Mouse (Mus musculus) brain, embryonic 18.5 days (tissue): ENCODE measurements around the gene Ackr1.
"Not testable (repeated sequence)": the region's sequence is repeated elsewhere in the genome, so short reads cannot be mapped to it uniquely, and the experiment has no call there.

Experiments
- DNase-seq: peaks from one replicate; pipeline ENCODE4 v3.0.0-alpha.2; 2012; ENCODE audit warnings: low read depth, low spot score

Gene Ackr1

DNA sequence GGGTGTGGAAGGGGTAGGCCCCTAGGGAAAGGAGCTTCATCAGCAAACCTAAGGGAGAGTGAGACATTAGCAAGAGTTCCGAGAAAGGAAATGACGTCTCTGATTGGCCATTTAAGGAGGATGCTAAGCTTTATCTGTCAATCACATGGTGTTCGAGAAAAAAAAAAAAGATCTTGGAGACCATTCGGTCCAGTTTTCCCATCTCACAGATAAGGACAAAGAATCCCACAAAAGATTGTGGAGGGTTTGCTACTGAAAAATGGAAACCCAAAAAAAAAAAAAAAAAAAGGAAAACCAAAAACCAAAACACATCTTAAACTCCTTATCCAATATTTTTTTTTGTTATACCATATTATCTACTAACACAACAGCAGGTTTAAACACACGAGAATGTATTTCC, 15.6 kb upstream of the Ackr1 start:
- DNase-seq: no peak

DNA sequence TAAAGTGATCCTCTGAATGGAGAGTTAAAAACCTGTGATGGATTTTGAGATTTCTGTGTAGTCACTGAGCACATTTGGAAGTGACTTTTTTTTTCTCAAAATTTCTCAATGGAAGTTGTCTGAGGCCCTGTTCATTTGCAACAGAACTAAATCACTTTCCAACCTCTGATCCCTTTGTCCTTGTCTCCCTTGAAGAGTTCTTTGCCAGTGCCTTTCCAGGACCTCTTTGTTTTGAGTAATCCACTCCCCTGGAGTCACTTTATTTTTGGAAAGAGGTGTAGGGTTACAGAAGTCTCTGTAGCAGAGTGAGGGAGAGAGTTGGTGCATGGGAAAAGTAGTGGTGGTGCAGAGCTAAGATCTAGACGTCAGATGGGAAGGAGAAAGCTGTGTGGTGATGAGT, 15.0 kb upstream of the Ackr1 start:
- DNase-seq: no peak

- DNase-seq: no peak
Measured at GRCm38 (mm10) chr1:173345112-173345511, 11.6 kb upstream of the Ackr1 start.

DNA sequence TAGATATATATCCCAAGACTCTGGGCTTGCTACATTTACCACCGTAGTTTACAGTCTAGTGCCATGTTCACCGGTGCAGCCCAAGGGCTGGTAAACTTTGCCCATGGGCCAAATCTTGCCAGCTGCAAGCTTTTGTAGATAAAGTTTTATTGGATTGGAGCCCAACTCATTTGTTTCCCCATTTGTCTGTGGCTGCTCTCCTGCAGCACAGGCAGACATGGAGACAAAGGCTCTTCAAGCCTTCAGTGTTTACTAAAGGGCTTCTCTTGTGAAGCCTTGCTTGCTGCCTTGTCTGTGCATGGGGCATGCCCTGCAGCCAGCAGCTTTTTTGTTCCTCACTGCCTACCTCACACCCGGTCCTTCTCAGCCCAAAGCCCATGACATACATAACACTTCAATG, 10.4 kb upstream of the Ackr1 start:
- DNase-seq: no peak

DNA sequence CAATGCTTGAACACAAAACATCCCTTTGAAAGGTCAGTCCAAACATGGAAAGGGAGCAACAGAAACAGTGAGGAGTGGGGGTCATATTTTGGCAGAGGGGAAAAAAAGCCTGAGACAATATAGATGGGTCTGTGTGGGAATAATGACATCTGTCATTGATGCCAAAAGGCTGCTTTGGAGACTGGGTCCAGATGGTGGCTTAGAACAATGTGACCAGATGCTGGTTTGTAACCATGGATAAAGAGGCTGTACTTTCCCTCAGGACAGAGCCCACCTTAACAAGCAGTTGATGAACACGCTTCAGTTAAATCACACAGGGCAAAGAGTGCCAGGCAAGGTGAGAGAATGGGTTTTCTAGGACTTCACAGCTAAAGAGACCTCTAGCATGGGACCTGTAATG, 8.9 kb upstream of the Ackr1 start:
- DNase-seq: no peak

DNA sequence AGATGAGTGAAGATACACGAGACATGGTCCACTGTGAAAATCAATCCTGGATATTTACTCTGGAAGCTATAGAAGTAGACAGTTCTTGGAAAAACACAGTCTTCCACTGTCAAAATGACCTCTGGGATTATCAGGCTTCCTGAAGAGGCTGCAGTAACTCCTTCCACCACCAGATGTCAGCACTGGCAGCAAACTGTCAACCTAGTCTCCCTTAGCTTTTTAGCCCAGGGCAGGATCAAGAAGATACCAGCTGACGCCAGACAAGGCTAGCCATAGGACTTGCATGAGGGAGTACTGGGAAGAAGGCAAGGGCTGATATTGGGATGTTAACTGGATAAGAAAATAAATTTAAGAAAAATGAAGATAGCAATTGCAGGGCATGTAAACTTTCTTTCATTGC, 6.0 kb upstream of the Ackr1 start:
- DNase-seq: peak; percentile 30

DNA sequence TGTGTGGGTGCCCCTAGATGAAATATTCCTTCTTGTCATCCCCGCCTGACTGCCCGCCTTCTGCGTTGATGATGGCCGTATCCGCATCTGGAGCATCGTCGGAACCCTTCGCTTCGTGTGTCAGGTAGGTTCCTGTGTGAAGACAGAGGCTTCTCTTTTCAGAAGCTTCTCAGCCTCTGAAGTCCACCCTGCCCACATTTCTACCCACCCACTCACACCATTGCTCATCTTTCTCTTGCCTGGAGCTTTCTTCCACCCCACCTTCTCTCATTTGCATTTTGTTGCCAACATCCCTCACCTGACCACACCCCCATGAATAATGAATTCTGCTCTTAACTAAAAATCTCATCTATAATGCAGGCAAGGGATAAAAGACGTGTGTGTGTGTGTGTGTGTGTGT, 3.5 kb upstream of the Ackr1 start:
- no peak for DNase-seq

GRCm38 (mm10) chr1:173335903-173336302, 2.4 kb upstream of the Ackr1 start:
- DNase-seq: no peak

DNA sequence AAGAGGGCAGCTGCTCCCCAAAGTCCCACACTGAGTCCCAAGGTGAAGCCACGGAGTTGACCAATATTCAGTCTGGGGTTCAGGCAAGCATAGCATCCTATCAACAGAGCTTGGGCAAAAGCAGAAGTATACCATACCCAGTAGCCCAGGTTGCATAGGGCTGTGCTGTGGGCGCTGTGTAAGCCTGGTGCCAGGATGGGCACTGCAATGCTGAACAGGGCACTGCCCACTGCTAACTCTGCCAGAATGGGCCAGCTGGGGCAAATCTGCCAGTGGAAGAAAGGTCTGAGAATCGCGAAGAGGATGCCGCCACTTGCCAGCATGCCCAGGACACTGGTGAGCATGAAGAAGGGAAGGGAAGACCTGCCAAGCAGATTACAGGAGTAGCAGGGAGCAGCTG, 1.1 kb downstream of the Ackr1 start:
- no peak for DNase-seq

DNA sequence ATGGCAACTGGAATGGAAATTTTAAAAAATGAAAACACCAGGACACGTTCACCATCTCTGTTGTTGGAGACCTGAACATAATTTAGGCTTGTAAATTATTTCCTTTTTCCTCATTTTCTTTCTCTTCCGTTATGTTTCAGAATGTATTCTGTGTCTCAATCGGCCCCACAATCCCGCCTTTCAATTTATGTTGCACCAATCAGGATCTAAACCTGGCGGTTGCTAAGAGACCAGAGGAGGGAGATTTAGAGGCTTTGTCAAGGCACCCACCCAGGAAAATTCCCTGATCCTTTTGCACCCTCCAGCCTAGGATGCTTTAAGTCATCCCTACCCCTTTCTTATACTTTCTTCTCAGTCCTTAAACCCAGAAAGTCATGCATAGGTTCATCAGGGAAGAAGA, 3.8 kb downstream of the Ackr1 start:
- peak; percentile 24 for DNase-seq

DNA sequence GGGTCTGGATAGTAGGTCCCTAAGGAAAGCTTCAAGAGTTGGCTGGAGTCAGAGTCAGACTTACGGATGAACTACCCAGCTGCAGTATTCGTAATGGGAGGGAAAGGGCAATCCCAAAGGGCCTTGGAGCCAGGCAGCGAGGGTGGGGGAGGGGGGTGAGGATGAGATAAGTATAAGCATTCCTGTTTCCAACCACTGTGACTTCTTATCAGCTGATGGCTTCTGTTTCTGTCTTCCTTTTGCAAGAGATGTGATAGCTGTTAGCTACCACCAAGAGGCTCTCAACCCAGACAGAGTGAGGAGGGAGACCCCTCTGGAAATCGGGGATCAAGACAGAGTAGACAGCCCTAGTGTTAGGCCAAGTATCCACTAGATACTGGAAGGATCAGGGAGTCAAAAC, 4.4 kb downstream of the Ackr1 start:
- no peak for DNase-seq

DNA sequence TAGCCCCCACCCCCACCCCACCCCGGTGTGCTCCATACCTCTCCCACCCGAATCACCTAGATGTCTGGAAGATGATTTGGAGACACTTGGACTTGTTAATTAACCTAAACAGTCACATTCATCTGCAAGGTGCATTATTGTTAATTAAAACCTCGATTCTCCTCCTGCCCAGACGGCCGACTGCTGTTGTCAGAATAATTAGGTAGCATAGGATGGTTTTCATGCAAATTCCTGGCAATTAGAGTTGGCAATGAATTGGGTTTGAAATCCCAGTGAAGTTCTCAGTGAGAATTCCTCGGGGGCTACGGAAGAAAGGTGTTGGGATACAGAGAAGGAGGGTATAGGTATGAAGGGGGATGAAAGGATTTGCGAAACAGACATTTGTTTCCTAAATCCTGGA, 5.1 kb downstream of the Ackr1 start:
- DNase-seq: no peak

GRCm38 (mm10) chr1:173326552-173326951, 7.0 kb downstream of the Ackr1 start:
- no peak for DNase-seq

DNA sequence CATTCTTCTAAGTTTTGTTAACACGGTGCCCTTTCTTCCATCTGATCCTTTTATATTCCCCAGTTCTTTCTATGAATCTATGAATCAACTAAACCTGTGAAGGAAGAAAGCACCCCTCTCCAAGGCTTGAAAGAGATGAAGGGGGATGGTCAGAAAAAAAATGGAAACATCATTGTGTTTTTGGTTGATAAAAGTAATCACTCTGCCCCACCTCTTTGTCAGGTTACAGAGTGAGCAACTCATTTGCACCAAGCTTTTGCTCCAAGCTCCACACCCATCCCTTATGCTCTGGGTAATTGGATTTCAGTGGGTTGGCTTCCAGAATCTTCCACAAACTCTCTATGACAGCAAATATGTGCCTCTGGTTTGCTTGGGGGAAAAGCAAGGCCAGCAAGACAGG, 8.2 kb downstream of the Ackr1 start:
- DNase-seq: no peak

DNA sequence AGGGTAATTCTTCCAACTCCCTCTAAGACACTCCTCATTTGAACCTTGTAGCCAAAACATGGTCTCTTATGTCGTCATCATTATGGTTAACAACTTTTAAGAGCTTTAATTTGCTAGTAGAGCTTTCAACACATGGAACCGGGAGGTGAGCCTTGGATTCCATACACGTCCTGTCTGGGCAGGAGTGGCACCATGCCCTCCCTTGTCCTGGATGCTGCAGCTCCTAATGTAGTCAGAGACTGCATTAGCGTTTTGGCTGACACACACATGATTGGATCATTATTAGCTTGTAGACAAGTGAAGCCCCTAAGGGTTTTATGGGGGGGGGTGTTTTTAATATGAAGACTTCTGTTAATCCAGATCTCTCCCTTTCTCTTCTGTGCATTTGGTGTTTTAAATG, 8.6 kb downstream of the Ackr1 start:
- DNase-seq: no peak

- no peak for DNase-seq
Measured at GRCm38 (mm10) chr1:173323839-173324585, 9.5 kb downstream of the Ackr1 start.

- DNase-seq: no peak
Measured at GRCm38 (mm10) chr1:173322249-173322627, 11.3 kb downstream of the Ackr1 start.

- DNase-seq: no peak
Measured at GRCm38 (mm10) chr1:173321593-173322248, 11.8 kb downstream of the Ackr1 start.

GRCm38 (mm10) chr1:173317925-173318477, 15.5 kb downstream of the Ackr1 start:
- no peak for DNase-seq

DNA sequence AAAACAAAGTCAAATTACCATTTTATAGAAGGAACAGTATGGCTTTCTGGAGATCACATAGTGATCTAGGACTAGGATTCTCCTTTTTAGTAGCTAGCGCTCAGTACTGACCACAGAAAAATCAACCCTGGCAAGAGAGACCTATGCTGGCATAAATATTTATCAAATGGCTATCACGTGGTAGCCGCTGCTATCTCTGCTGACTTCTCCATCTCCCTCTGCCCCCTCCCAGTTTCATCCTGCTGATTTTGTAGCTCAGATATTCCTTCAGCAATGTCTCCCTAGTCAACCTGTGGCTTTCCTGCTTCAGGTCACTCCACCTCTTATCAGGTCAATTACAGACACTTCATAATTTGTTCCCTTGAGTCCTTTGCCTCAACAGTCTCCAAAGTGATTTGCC, 17.8 kb downstream of the Ackr1 start:
- no peak for DNase-seq

GRCm38 (mm10) chr1:173313535-173314050, 20.0 kb downstream of the Ackr1 start:
- DNase-seq: not testable (repeated sequence)

DNA sequence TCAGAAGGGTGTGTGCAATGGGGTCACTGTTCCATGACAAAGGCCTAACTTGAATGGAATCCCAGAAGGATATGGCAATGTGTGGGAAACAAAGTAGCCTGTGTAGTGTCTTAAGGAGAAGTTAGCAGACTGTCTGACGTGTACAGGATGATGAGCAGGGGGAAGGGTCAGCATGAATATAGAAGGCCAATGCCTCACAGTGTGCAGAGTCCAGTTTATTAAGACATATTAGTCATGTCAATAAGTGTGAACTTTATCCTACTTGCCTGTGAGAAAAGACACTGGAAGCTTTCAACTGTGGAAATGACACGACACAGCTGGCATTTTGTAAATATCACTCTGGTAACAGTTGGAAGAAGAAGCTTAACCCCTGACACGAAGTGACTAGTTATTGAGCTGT, 30.8 kb downstream of the Ackr1 start:
- DNase-seq: not testable (repeated sequence)
